Mouse (Mus musculus): Measurements from ENCODE around the gene Gm27029.
A peak's percentile ranks its signal among the peaks of the same experiment; 100 is the strongest.
"Not testable (repeated sequence)": the region's sequence is repeated elsewhere in the genome, so short reads cannot be mapped to it uniquely, and the experiment has no call there.

Gene Gm27029

GRCm38 (mm10) chr11:101424105-101424851 lies at the start of gene Gm27029:
Gm27029 (minus strand) TSS chr11:101424796.
- DNase-seq: no peak

DNA sequence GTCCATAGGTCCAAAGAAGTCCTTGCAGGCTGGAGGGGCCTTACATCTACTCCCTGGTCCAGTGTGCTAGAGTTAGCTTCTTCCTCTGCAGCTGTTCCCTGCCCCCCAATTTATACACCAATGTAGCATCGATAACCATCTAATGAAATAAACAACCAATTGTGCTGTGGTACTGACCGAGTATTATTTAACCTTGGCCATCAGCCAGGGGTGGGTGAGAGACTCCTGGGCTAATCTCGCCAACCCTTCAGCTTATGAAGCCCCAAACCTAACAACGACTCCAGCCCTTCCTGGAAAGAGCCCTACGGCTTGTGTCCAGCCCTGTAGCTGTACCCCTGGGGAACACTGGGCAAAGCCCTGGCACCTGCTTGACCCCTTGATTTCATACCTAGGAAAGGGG lies 49.7 kb upstream of the Gm27029 start:
- DNase-seq: no peak

GRCm38 (mm10) chr11:101473686-101474085 lies 49.1 kb upstream of the Gm27029 start:
- not testable (repeated sequence) for DNase-seq

GRCm38 (mm10) chr11:101472336-101472735 lies 47.7 kb upstream of the Gm27029 start:
- DNase-seq: no peak

- no peak for DNase-seq
These were observed 47.3 kb upstream of the Gm27029 start for GRCm38 (mm10) chr11:101471926-101472325.

- DNase-seq: no peak
These were observed 45.6 kb upstream of the Gm27029 start for GRCm38 (mm10) chr11:101470206-101470605.

- no peak for DNase-seq
These were observed 44.6 kb upstream of the Gm27029 start for GRCm38 (mm10) chr11:101469155-101469554.

GRCm38 (mm10) chr11:101468731-101469130 lies 44.1 kb upstream of the Gm27029 start:
- DNase-seq: no peak

GRCm38 (mm10) chr11:101468263-101468688 lies 43.7 kb upstream of the Gm27029 start:
- no peak for DNase-seq

GRCm38 (mm10) chr11:101467477-101468262 lies 43.1 kb upstream of the Gm27029 start:
- peak; percentile 79 for DNase-seq

DNA sequence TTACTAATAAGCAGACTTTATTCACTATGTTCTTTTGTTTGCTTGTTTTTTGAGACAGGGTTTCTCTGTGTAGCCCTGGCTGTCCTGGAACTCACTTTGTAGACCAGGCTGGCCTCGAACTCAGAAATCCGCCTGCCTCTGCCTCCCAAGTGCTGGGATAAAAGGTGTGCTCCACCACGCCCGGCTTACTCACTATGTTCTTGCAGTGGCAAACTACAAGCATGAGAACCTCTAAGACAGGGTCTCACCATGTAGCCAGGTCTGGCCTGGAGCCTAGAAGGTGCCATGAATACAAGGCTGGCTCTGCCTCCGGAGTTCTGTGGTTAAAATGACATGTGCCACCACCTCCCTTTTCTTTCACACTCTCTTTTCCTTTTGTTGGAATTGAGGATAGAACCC lies 42.0 kb upstream of the Gm27029 start:
- DNase-seq: not testable (repeated sequence)

DNA sequence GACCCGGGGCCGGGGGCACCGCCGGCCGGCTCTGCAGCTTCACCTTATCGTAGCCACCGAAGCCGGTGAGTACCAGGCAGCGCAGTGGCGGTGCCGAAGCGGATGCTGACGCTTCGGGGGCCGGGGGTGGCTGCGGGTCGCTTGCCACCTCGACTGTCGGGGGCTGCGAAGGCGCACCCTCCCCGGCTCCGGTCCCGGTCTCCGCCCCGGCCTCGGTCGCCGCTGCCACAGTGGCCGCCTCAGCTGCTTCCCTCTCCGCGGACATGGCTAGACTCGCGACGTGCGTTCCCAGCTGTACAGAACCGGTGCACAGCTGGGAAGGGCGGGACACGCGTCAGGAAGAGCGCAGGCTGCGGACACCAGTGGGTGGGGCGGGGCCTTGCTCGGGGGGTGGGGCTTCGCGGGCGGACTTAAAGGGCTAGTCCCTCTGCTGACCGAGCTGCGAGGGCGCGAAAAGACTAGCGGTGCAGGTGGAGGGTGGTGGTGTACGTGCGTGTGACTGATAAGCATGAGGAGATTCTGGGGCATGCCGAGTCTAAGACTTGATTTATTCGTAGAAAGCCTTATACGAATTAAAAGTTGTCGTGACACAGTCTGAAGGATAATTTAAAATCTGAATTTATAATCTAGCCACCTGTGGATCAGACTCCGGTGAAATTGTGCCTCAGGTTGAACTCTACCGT lies 41.4 kb upstream of the Gm27029 start, which contains the start of gene Vat1:
Vat1 (minus strand) TSS at position 362 of the 683 bp plus-strand sequence.
- DNase-seq: peak; percentile 68

GRCm38 (mm10) chr11:101465101-101465868 lies 40.7 kb upstream of the Gm27029 start:
- peak; percentile 52 for DNase-seq

DNA sequence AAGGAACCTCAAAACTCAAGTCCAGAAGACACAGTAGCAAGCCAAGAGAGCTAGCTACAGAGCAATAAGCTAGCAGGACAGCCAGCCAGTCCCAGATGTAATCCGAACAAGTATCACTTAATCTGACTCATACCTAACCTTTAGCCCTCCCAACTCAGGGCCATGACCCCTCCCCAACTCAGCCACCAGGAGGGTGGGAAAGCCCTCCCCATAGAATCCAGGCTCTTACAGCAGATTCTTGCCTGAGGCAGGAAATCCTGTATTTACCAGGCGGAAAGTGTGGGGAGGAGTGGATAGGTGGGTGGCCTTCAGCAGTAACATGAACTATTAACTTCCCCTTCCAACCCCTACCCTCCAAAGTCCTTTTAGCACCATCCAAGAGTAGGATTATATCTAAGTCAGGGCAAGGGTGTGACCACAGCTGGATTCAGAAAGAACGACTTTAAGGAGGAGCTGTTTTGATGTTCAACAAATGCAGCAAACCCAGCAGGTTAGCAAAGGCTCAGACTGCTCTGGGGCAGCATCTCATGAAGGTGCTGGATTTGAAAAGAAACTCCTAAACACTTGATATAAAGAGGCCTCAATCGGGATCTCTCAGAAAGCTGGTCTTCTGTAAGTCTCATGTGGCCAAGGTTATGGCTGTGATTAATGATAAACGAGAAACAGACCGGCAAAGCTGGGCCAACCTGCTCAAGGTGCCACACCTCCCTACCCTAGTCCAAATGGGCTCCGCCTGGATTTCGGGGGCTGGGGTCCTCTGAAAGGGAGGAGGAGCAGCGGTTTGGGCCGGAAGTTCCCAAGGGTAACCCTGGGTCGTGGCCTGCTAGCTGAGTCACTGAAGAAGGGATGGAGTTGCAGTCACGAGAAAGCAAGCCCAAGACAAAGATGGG lies 39.9 kb upstream of the Gm27029 start, which contains the start of gene Rnd2:
Rnd2 (plus strand) TSS at position 789 of the 890 bp plus-strand sequence.
- no peak for DNase-seq

GRCm38 (mm10) chr11:101462583-101463440 lies 38.2 kb upstream of the Gm27029 start:
- no peak for DNase-seq

GRCm38 (mm10) chr11:101462141-101462540 lies 37.5 kb upstream of the Gm27029 start:
- DNase-seq: no peak

GRCm38 (mm10) chr11:101460321-101460720 lies 35.7 kb upstream of the Gm27029 start:
- DNase-seq: no peak

GRCm38 (mm10) chr11:101459716-101460115 lies 35.1 kb upstream of the Gm27029 start:
- DNase-seq: no peak

DNA sequence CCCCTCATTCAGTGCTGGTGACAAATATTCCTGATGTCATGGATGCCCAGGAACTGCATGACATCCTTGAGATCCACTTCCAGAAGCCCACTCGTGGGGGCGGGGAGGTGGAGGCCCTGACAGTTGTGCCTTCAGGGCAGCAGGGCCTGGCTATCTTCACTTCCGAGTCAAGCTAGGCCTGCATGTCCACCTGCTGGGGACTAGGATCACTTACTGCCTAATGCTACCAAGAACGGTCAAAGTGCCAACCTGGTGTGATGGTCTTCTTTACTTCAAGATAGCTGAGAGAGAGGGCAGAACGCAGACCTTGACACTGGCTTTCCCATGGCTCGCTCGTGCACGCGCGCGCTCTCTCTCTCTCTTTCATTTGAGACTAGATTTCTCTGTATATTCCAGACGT lies 33.6 kb upstream of the Gm27029 start:
- DNase-seq: no peak

GRCm38 (mm10) chr11:101457631-101458030 lies 33.0 kb upstream of the Gm27029 start:
- DNase-seq: no peak

All from layer of hippocampus, adult 9-11 months (tissue).